Mouse (Mus musculus) induced T-regulatory cell, adult 2 months (primary cell): ENCODE results near the gene Tagln2.

ENCODE experiments used
- DNase-seq: peaks from one replicate; pipeline ENCODE4 v3.0.0-alpha.2; 2012; ENCODE audit warnings: low read depth

Tagln2 gene

GRCm38 (mm10) chr1:172526380-172527081 lies 26.7 kb downstream of the Tagln2 start:
- DNase-seq, result peak; percentile 77

GRCm38 (mm10) chr1:172527431-172527830 lies 27.6 kb downstream of the Tagln2 start:
- DNase-seq, result no peak

GRCm38 (mm10) chr1:172528701-172529100 lies 28.9 kb downstream of the Tagln2 start:
- peak; percentile 95 for DNase-seq

DNA sequence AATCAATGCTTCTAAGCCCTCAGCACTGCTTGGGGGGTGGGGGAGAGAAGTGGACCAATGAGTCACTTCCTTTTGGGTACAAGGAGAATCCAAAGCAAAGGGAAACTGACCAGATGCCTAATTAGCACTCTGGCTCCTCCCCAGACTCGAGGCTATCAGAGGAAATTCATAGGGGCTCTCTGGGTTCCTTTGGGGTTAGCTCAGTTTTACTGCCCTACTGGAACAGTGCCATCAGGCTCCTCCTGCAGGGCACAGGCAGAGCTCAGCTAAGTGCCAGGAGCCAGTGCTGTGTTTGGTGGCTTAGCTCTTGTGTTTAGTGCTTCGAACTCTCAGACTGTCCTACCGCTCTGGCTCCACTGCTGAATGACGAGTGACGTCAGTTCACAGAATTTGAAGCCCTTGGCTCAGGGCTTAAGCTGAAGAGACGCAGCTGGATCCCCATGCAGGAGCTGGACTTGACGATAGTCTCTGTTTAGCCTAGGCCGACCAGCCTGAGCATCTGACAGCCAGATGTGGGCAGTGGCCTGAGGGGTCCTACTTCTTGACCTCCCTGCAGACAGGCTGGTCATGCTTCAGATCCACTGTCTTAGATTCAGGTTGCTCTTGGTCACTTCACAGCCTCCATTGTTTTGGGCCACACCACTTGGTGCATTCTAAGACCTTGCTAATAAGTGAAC lies 30.8 kb downstream of the Tagln2 start:
- DNase-seq, result no peak

DNA sequence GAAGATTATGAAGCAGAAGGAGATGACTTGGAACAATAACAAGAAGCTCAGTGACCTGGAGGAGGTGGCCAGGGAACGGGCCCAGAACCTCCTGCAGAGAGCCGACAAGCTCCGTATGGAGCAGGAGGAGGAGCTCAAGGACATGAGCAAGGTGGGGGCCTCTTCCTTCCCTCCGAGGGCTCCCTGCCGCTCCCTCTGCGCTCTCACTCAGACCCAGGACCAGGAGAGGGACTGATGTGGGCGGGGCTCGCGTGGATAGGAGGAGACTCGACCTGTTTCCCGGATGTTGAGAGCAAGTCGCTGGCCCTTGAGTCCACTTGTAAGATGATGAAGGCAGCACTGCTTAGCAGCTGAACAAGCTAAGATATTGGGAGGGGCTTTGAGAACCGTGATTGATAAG lies 32.7 kb downstream of the Tagln2 start:
- DNase-seq, result no peak

GRCm38 (mm10) chr1:172535116-172535515 lies 35.3 kb downstream of the Tagln2 start:
- no peak for DNase-seq

- DNase-seq, result no peak
Measured at GRCm38 (mm10) chr1:172539827-172540226, 40.0 kb downstream of the Tagln2 start.

GRCm38 (mm10) chr1:172540283-172540820 lies 40.5 kb downstream of the Tagln2 start:
- DNase-seq, result no peak

DNA sequence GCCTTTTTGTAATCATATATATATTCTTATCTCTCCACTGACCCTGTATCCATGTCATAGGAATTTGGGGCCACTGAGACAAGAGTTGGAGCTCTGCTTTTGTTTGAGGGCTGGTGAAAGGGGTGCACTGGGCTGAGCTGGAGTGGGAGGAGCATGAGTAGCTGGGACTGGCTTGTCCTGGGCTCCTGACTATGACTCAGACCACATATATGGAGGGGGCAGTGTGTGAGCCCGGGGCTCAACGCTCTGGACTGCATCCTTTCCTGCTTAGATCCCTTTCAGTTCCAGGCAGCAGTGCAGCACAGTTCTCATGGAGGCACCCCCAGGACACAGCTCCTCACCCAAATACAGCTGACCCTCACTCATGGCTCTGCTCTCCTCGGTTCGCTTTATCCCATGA lies 46.2 kb downstream of the Tagln2 start:
- no peak for DNase-seq

- DNase-seq, result peak; percentile 81
Measured at GRCm38 (mm10) chr1:172548501-172548900, 48.7 kb downstream of the Tagln2 start.

GRCm38 (mm10) chr1:172549314-172549713 lies 49.5 kb downstream of the Tagln2 start:
- peak; percentile 54 for DNase-seq

- DNase-seq, result no peak
Measured at GRCm38 (mm10) chr1:172549717-172550116, 49.9 kb downstream of the Tagln2 start.

DNA sequence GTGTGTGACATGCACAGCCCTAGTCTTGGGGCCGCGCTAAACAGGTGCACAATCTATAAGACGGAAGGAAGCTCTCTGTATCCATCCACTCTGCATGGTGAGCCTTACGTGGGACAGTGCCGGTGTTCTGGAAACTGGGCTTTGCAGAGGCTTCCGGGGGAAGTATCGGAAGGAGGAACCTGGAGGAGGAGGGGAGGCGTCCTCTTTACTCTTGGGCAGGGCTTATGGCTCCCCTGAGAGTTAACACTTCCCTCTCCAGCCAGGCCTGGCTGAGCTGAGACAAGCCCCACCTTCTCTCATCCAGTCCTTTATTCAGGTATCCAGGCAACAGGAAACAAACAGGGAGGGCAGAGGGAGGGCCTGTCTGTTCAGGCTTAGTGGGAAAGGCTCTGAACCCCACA lies 50.7 kb downstream of the Tagln2 start:
- DNase-seq, result peak; percentile 69

- no peak for DNase-seq
Measured at GRCm38 (mm10) chr1:172551009-172551408, 51.2 kb downstream of the Tagln2 start.

- no peak for DNase-seq
Measured at GRCm38 (mm10) chr1:172552623-172553022, 52.8 kb downstream of the Tagln2 start.

DNA sequence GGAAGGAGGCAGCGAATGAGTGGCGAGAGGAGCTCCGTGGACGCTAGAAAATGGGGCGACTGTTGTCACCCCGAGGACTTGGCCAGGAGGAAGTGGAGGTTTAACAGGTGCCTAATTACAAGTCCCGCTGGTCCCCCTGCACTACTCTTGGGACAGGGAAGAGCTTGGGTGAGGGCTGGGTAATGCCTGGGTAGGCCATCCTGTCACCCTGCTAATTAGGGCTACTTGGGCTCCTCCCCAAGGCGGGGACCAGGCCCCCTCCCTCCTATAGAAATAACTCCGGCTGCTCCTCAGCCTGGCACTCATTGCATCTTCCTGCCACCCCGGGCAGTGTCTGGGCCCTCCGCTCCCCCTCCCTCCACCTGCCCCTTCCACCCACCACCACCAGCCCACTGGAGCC lies 55.8 kb downstream of the Tagln2 start, which contains the start of gene Vsig8:
TSS of gene Vsig8 (plus strand) at position 301 of the 400 bp plus-strand sequence.
- DNase-seq, result no peak
